Mouse (Mus musculus) embryonic facial prominence, embryonic 11.5 days (tissue): ENCODE data around the gene Cdrt4. TPM values are rescaled to one million over a fixed set of nuclear protein-coding genes. Genes with fewer than 3 reads are reported as not detected.

ENCODE experiments used
- ATAC-seq: fragments of 200-750 bp; cut with Nextera tagmentation; replicated peaks from 2 replicates; pipeline ENCODE4 v1.8.0; 2017; ENCODE audit warnings: low read depth; ENCODE audit not compliant: insufficient number of reproducible peaks, low FRiP score, low TSS enrichment
- DNase-seq: peaks from one replicate; pipeline ENCODE4 v3.0.0-alpha.2; 2015; ENCODE audit warnings: low spot score
- H3K27ac ChIP-seq: fragments of 300-500 bp; sonication (generic); replicated peaks from 2 replicates; pipeline ENCODE4 v1.5.1; 2014; ENCODE audit warnings: mild to moderate bottlenecking, low read depth, low read length, control low read depth
- H3K27me3 ChIP-seq: fragments of 300-500 bp; sonication (generic); 2 replicates; pipeline ENCODE4 v1.6.1; 2014; ENCODE audit warnings: mild to moderate bottlenecking, low read length, moderate library complexity, mixed read lengths; ENCODE audit not compliant: control insufficient read depth, insufficient read depth
- H3K36me3 ChIP-seq: fragments of 300-500 bp; sonication (generic); replicated peaks from 2 replicates; pipeline ENCODE4 v1.6.1; 2014; ENCODE audit warnings: low read depth, mild to moderate bottlenecking, low read length, moderate library complexity, mixed read lengths; ENCODE audit not compliant: control insufficient read depth, insufficient read depth
- H3K4me1 ChIP-seq: fragments of 300-500 bp; sonication (generic); 2 replicates; pipeline ENCODE4 v1.6.1; 2014; ENCODE audit warnings: low read length, mixed read lengths; ENCODE audit not compliant: control insufficient read depth, insufficient read depth
- H3K4me2 ChIP-seq: fragments of 300-500 bp; sonication (generic); 2 replicates; pipeline ENCODE4 v1.6.1; 2014; ENCODE audit warnings: low read depth, mild to moderate bottlenecking, control low read depth, low read length, moderate library complexity
- H3K4me3 ChIP-seq: fragments of 300-500 bp; sonication (generic); 2 replicates; pipeline ENCODE4 v1.5.1; 2014; ENCODE audit warnings: low read depth, low read length, control low read depth
- H3K9ac ChIP-seq: fragments of 300-500 bp; sonication (generic); replicated peaks from 2 replicates; pipeline ENCODE4 v1.6.1; 2014; ENCODE audit warnings: mild to moderate bottlenecking, control low read depth, low read length
- H3K9me3 ChIP-seq: fragments of 300-500 bp; sonication (generic); replicated peaks from 2 replicates; pipeline ENCODE4 v1.6.1; 2016; ENCODE audit warnings: mild to moderate bottlenecking, low read length, inconsistent platforms, mixed read lengths; ENCODE audit not compliant: control insufficient read depth
- WGBS: fragments of 180-500 bp; shearing (Covaris S2); extraction: QIAGEN DNeasy Blood & Tissue Kit; methylation state at CpG from one replicate; pipeline ENCODE4 v1.1.7; 2014; 5-methylcytosine and 5-hydroxymethylcytosine counted together
- polyA plus RNA-seq: library from polyadenylated mRNA; unstranded; fragments of >200 nt; fragmentation: Nextera tagmentation; extraction: Ambion mirVana; gene quantifications from 2 replicates; pipeline ENCODE4 v1.2.1, GENCODE M21; 2014

Gene Cdrt4
- polyA plus RNA-seq, 1 experiment from 2014 or later: not detected

DNA sequence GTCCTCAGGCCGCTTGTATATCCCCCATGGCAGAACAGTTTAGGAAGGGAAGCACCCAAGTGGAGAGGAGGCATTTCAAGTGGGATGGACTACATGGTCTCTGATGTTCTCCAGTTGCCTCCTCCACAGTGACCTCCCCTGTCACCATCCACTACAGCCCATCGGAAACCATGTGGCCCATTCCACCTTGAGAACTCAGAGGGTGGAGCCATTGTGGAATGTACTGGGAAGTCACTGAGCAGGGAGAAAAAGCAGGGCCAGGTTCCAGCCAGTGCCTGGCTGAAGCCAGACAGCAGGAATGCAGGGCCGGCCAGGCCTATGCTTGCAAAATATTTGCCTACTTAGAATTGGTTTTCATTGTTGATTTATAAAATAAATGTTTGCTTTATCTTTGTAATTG lies 3.8 kb downstream of the Cdrt4 start:
- Histone ChIP-seq H3K9ac (no peak overlapping the region), H3K4me2 (no peak overlapping the region), H3K4me1 (no peaks in the 10 kb centered on the region), H3K4me3 (no peak overlapping the region), H3K27ac (no peak overlapping the region), H3K36me3 (no peaks in the 10 kb centered on the region), H3K27me3 (no peaks in the 10 kb centered on the region), H3K9me3 (no peaks in the 10 kb centered on the region)
- ATAC-seq (no peak), DNase-seq (no peak)
- 89% methylated on average over 3 of the region's 3 CpGs for WGBS

DNA sequence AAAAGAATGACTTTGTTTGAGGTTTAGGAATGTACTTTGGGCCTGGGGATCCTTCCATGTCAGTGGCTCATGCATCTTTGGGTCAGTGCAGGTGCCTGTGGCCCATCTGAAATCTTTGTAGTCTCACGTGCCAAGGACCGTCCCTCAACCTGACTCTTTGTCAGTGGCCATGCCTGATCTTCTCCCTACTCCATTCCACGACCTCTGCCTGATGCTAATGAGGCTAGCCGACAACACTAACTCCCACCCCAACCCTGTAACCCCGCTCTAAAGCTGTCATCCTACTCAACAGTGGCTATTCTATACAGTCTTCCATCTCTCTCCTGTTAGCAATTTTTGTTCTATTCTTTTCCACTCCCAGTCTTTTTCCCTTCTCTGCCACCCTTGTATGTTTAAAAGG lies 4.2 kb downstream of the Cdrt4 start:
- no peak overlapping the region for H3K4me3 ChIP-seq
- 79% methylated on average over 5 of the region's 5 CpGs for WGBS
- H3K27me3 ChIP-seq: no peaks in the 10 kb centered on the region
- DNase-seq (no peak), ATAC-seq (no peak)
- H3K36me3 ChIP-seq: no peaks in the 10 kb centered on the region
- no peaks in the 10 kb centered on the region for H3K4me1 ChIP-seq
- H3K9me3 ChIP-seq: no peaks in the 10 kb centered on the region
- H3K4me2 ChIP-seq: no peak overlapping the region
- H3K9ac ChIP-seq: no peak overlapping the region
- H3K27ac ChIP-seq: no peak overlapping the region

DNA sequence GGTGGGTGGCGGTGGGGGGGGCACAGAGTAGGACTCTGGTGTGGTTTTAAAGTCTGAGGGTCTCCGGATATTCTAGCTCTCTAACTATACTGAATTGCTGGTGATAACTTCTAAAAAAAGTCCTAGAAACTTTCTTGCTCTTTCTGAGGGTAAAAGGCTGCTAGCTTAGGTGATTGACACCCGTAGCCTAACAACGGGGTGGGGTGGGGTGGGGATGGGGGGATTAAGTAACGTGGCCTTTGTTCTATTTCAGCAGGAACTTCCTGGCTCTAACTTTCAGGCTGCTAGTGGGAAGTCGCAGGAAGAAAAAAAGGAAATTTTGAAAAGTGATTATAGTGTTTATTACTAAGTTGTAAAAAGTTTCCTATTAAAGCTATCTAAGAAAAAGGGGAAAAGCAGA lies 4.8 kb downstream of the Cdrt4 start:
- Histone ChIP-seq H3K36me3 (no peaks in the 10 kb centered on the region), H3K9me3 (no peaks in the 10 kb centered on the region), H3K4me2 (no peak overlapping the region), H3K4me3 (no peak overlapping the region), H3K27me3 (no peaks in the 10 kb centered on the region), H3K27ac (no peak overlapping the region), H3K9ac (no peak overlapping the region), H3K4me1 (no peaks in the 10 kb centered on the region)
- 49% methylated on average over 6 of the region's 6 CpGs for WGBS
- DNase-seq: no peak
- no peak for ATAC-seq

DNA sequence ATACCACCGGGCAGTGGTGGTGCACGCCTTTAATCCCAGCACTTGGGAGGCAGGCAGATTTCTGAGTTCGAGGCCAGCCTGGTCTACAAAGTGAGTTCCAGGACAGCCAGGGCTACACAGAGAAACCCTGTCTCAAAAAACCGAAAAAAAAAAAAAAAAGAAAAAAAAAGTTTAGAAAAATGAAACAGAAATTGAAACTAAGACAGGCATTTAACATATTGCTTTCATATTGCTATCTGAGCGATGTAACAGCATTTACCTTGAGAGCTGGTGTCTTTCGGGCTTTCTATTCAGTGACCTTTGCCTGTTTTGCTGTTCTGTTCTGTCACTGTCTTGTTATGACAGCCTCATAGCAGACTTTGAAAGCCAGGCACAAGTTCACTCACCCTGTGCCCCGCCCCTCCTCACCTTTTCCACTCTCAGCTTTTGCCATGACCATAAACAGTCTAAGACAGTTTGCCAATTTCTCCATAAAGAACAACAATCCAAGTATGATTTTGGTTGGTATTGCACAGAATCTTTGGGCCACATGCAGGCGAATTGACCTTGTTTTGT lies 6.7 kb downstream of the Cdrt4 start:
- 79% methylated on average over 8 of the region's 8 CpGs for WGBS

DNA sequence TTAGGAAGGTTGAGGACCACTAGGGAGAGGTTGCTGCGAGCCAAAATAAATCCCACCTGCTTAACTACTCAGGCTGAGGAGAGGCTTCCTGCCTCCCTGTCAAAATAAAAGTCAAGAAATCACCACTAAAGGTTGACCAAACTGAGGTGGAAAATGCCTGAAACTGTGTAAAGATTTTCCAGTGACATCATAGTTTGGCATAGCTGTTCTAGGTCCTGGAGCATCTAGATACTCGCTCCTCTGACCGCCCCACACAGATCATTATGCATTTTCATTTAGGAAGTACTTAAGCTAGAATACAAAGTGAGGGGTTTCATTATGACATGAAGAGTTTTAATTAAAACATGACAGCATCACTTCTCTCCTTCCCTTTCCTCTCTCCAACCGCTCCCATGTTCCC lies 12.3 kb downstream of the Cdrt4 start:
- Histone ChIP-seq H3K4me3 (no peak overlapping the region), H3K9me3 (no peaks in the 10 kb centered on the region), H3K36me3 (no peaks in the 10 kb centered on the region), H3K27me3 (no peaks in the 10 kb centered on the region), H3K9ac (no peak overlapping the region), H3K4me1 (no peaks in the 10 kb centered on the region), H3K27ac (no peak overlapping the region), H3K4me2 (no peak overlapping the region)
- ATAC-seq: no peak
- whole genome bisulfite sequencing: 71% methylated on average over 4 of the region's 4 CpGs
- DNase-seq: no peak

More for the DNA sequence above, 6.7 kb downstream of the Cdrt4 start:
- no peaks in the 10 kb centered on the region for H3K36me3 ChIP-seq
- no peak overlapping the region for H3K4me3 ChIP-seq
- no peaks in the 10 kb centered on the region for H3K9me3 ChIP-seq
- ATAC-seq (no peak), DNase-seq (no peak)
- H3K4me2 ChIP-seq: no peak overlapping the region
- H3K4me1 ChIP-seq: no peaks in the 10 kb centered on the region
- H3K27me3 ChIP-seq: no peaks in the 10 kb centered on the region
- H3K27ac ChIP-seq: no peak overlapping the region
- no peak overlapping the region for H3K9ac ChIP-seq

DNA sequence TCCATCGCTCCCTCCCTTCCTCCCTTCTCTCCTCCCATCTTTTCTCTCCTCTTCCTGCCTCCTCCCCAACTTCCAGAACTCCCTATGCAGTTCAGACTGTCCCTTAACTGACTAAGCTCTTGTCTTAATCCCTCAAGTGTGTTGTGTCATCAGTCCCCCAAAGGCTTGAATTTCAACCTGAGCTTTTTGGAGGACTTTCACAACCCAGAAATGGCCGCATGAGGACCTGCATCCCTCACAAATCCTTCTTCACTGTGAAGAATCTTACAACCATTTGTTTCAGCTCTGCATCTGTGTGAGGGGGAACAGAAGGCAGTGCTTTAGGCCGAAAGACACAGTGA lies 15.4 kb downstream of the Cdrt4 start:
- DNase-seq (no peak), ATAC-seq (no peak)
- H3K4me3 ChIP-seq: no peak overlapping the region
- H3K9me3 ChIP-seq: no peaks in the 10 kb centered on the region
- WGBS: 30% methylated on average over 3 of the region's 3 CpGs
- H3K9ac ChIP-seq: peak overlapping the region; percentile 52
- H3K4me1 ChIP-seq: no peaks in the 10 kb centered on the region
- H3K27ac ChIP-seq: peak overlapping the region; percentile 88
- no peaks in the 10 kb centered on the region for H3K27me3 ChIP-seq
- peak overlapping the region; percentile 19 for H3K4me2 ChIP-seq
- H3K36me3 ChIP-seq: no peaks in the 10 kb centered on the region

DNA sequence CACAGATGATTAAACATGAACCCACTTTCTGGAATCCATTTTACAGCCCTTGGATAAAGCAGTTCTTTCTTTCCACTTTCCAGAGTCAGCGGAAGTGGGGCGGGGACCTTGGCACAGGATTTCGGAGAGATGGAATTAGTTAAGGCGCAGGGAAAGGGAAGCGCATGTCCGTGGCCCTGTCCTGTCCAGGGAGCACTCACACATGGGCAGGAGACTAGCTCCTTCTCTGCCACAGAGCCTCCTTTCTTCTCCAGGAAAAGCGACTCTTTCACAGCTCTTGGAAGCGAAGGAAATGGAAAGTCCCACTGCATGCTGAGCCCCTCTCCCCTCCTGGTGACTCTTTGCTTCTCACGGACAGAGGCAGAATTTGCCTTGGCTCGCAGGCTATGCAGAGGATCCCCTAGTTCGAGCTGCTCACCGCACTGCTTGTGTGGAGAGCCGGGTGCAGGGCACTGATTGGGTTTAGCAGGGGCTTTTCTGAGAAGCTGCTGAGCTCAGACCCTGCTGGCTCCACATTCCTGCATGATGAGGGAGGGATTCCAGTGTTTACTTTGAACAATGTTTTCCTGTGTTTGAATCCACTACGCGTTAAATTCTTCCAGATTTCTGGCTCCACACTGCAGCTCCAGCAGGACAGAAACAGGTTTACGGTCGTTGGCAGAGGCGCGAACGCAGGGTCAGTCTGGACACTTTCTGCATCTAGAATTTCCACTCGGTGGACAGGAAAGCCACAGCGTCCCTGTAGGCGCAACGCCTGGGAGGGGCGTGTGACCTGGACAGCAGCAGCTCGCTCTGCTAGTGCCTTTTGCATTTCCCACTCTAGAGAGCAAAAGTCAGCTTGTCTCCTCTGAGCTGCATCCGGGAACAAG lies 16.0 kb downstream of the Cdrt4 start:
- WGBS: 2% methylated on average over 27 of the region's 27 CpGs
- Histone ChIP-seq H3K4me1 (no peaks in the 10 kb centered on the region), H3K4me2 (peak overlapping the region; percentile 19), H3K27me3 (no peaks in the 10 kb centered on the region), H3K9me3 (no peaks in the 10 kb centered on the region), H3K4me3 (peak overlapping the region; percentile 7; the same call in 1 of the 2 replicates), H3K36me3 (no peaks in the 10 kb centered on the region), H3K9ac (peak overlapping the region; percentile 52), H3K27ac (peak overlapping the region; percentile 88)
- DNase-seq (peak; percentile 80), ATAC-seq (peak; percentile 92)

DNA sequence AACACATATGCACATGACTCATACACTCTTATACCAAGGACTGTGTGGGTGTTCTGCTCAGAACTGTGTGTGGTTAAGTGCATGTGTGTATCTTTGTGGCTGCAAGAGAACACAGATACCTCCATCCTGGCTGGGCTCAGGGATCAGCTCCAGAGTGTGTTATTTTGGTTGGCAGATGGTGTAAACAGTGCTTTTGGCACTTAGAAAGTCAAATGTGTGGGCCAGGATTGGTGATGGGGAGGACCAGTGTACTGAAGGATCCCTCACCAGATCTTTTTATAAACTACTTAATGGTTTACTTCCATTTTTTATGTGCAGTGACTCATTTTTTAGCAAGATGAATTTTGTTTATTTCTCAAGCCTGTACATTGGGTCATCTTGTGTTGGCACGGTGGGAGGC lies 26.2 kb downstream of the Cdrt4 start:
- no peak for DNase-seq
- no peak overlapping the region for H3K4me3 ChIP-seq
- no peaks in the 10 kb centered on the region for H3K36me3 ChIP-seq
- no peaks in the 10 kb centered on the region for H3K4me1 ChIP-seq
- no peak for ATAC-seq
- H3K9me3 ChIP-seq: no peaks in the 10 kb centered on the region
- H3K27me3 ChIP-seq: no peaks in the 10 kb centered on the region
- no peak overlapping the region for H3K4me2 ChIP-seq
- WGBS: 84% methylated on average over 1 of the region's 1 CpGs
- no peak overlapping the region for H3K27ac ChIP-seq
- H3K9ac ChIP-seq: no peak overlapping the region
